Mouse (Mus musculus) kidney, embryonic 15.5 days (tissue): Measurements from ENCODE around the gene Sacs. TPM values are rescaled to one million over a fixed set of nuclear protein-coding genes. Genes with fewer than 3 reads are reported as not detected.
A peak's percentile ranks its signal among the peaks of the same experiment; 100 is the strongest.
"Not testable (repeated sequence)": the region's sequence is repeated elsewhere in the genome, so short reads cannot be mapped to it uniquely, and the experiment has no call there.

Source experiments
- ATAC-seq: fragments of 200-750 bp; cut with Nextera tagmentation; replicated peaks from 2 replicates; pipeline ENCODE4 v1.8.0; 2017; ENCODE audit warnings: moderate TSS enrichment; ENCODE audit not compliant: low FRiP score
- H3K27ac ChIP-seq: fragments of 300-500 bp; sonication (generic); 2 replicates; pipeline ENCODE4 v1.5.1; 2015; ENCODE audit warnings: mild to moderate bottlenecking, inconsistent platforms
- H3K27me3 ChIP-seq: fragments of 300-500 bp; sonication (generic); 2 replicates; pipeline ENCODE4 v1.6.1; 2015; ENCODE audit warnings: inconsistent platforms
- H3K36me3 ChIP-seq: fragments of 300-500 bp; sonication (generic); 2 replicates; pipeline ENCODE4 v1.6.1; 2015; ENCODE audit warnings: inconsistent platforms
- H3K4me1 ChIP-seq: fragments of 300-500 bp; sonication (generic); 2 replicates; pipeline ENCODE4 v1.6.1; 2015; ENCODE audit warnings: inconsistent platforms
- H3K4me2 ChIP-seq: fragments of 300-500 bp; sonication (generic); 2 replicates; pipeline ENCODE4 v1.6.1; 2015; ENCODE audit warnings: moderate library complexity, mild to moderate bottlenecking, inconsistent platforms
- H3K4me3 ChIP-seq: fragments of 300-500 bp; sonication (generic); replicated peaks from 2 replicates; pipeline ENCODE4 v1.5.1; 2015; ENCODE audit warnings: mild to moderate bottlenecking, inconsistent platforms
- H3K9ac ChIP-seq: fragments of 300-500 bp; sonication (generic); 2 replicates; pipeline ENCODE4 v1.6.1; 2015; ENCODE audit warnings: mild to moderate bottlenecking, inconsistent platforms
- H3K9me3 ChIP-seq: fragments of 300-500 bp; sonication (generic); replicated peaks from 2 replicates; pipeline ENCODE4 v1.6.1; 2016; ENCODE audit warnings: inconsistent platforms
- WGBS: fragments of 180-500 bp; shearing (Covaris S2); methylation state at CpG from one replicate; pipeline ENCODE4 v1.1.7; 2015; ENCODE audit warnings: mixed read lengths; 5-methylcytosine and 5-hydroxymethylcytosine counted together
- polyA plus RNA-seq: library from polyadenylated mRNA; unstranded; fragments of >200 nt; fragmentation: Nextera tagmentation; extraction: Ambion mirVana; gene quantifications from 2 replicates; pipeline ENCODE4 v1.2.1, GENCODE M21; 2015

Sacs gene
- polyA plus RNA-seq, 1 experiment from 2014 or later = 1.9 TPM

DNA sequence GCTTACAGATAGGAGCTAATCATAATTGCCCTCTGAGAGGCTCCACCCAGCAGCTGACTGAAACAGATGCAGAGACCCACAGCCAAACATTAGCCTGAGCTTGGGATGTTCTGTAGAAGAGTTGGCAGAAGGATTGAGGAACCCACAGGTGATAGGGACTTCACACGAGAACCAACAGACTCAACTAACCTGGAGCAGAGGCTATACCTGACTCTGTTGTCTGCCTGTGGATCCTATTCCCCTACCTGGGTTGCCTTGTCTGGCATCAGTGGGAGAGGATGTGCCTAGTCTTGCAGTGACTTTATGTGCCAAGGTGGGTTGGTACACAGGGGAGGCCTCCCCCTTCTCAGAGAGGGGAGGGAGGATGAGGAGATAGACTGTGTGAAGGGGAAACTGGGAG is 5.7 kb upstream of the Sacs start:
- Histone ChIP-seq H3K27ac (no peak overlapping the region), H3K4me3 (no peak overlapping the region), H3K4me2 (no peak overlapping the region), H3K9ac (no peak overlapping the region), H3K9me3 (no peaks in the 10 kb centered on the region), H3K36me3 (no peaks in the 10 kb centered on the region), H3K27me3 (peaks cover 5% of the 10 kb centered on the region), H3K4me1 (no peaks in the 10 kb centered on the region)
- no peak for ATAC-seq
- WGBS = 85% methylated on average over 1 of the region's 1 CpGs

DNA sequence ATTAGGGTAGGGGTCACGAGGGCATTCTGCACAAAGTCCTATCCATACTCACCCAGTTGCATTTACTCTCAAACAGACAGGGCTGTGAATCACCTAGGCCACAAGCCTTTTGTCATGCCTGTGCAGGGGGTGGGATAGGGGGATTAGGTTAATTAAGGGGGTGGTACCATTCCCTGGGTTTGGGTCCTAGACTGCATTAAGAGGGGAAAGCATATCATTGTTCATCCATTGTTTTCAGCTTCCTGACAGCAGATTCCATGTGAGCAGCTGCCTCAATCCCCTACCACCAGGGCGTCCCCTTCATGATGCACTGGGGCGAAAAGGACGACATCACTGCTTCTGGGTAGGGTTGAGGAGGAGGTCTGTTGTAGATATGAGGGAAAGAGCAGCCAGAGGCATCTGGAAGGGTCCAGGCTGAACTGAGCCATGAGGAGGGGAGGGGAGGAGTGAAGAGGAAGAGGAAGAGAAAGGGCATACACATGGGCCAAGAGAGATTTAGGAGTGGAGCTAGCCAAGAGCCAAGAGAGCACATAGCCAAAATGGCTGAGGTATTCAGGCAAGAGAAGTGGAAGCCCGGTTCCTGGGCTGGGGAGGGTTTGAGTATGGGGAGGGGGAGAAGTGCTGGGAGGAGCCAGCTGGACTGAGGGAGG is 3.8 kb upstream of the Sacs start:
- H3K27ac ChIP-seq = no peak overlapping the region
- no peak for ATAC-seq
- no peak overlapping the region for H3K9ac ChIP-seq
- 0 out of 2 replicates have a peak, but pooled peaks cover 4% of the 10 kb centered on the region for H3K4me1 ChIP-seq
- no peak overlapping the region for H3K4me3 ChIP-seq
- peaks cover 18% of the 10 kb centered on the region for H3K27me3 ChIP-seq
- no peak overlapping the region for H3K4me2 ChIP-seq
- H3K9me3 ChIP-seq = no peaks in the 10 kb centered on the region
- H3K36me3 ChIP-seq = no peaks in the 10 kb centered on the region
- WGBS = 61% methylated on average over 5 of the region's 5 CpGs

- no peak for ATAC-seq
- 0 out of 2 replicates have a peak, but pooled peaks cover 4% of the 10 kb centered on the region for H3K4me1 ChIP-seq
- 67% methylated on average over 5 of the region's 5 CpGs for WGBS
Measured at GRCm38 (mm10) chr14:61137410-61137809, 847 bp upstream of the Sacs start.

DNA sequence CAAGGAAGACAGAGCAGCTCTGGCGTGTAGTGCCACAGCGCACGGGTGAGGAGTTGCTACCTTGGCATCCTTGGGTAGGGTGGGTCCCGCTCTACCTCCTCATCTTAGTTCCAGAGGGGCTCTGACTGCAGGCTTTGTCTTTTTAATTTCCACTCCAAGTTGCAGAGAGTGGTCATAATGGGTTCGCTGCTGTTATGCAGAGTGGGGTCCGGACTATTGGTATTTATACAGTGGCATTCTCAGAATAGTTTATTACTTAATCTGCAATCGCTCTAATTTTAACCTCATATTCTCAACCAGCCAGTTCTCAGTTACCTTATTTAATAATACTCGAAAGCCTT is 440 bp downstream of the Sacs start:
- peak overlapping the region; percentile 32; the same call in 1 of the 2 replicates for H3K9ac ChIP-seq
- H3K27ac ChIP-seq = no peak overlapping the region
- peak overlapping the region; percentile 80 for H3K4me2 ChIP-seq
- WGBS = 25% methylated on average over 8 of the region's 8 CpGs
- no peaks in the 10 kb centered on the region for H3K36me3 ChIP-seq
- no peaks in the 10 kb centered on the region for H3K9me3 ChIP-seq
- H3K4me3 ChIP-seq = peak overlapping the region; percentile 50
- peaks cover 8% of the 10 kb centered on the region for H3K4me1 ChIP-seq
- peaks cover 25% of the 10 kb centered on the region for H3K27me3 ChIP-seq
- ATAC-seq = no peak

More at GRCm38 (mm10) chr14:61137410-61137809, 847 bp upstream of the Sacs start:
- Histone ChIP-seq H3K9ac (no peak overlapping the region), H3K9me3 (no peaks in the 10 kb centered on the region), H3K4me3 (no peak overlapping the region), H3K27me3 (peaks cover 21% of the 10 kb centered on the region), H3K4me2 (no peak overlapping the region), H3K27ac (no peak overlapping the region), H3K36me3 (no peaks in the 10 kb centered on the region)

- no peaks in the 10 kb centered on the region for H3K9me3 ChIP-seq
- H3K4me1 ChIP-seq = peaks cover 11% of the 10 kb centered on the region
- H3K4me3 ChIP-seq = peak overlapping the region; percentile 24
- H3K9ac ChIP-seq = no peak overlapping the region
- 32% methylated on average over 8 of the region's 8 CpGs for WGBS
- peaks cover 16% of the 10 kb centered on the region; the same call in 1 of the 2 replicates for H3K27me3 ChIP-seq
- peak; percentile 70; the same call in 1 of the 2 replicates for ATAC-seq
- no peak overlapping the region for H3K27ac ChIP-seq
- no peaks in the 10 kb centered on the region for H3K36me3 ChIP-seq
- peak overlapping the region; percentile 55 for H3K4me2 ChIP-seq
Measured at GRCm38 (mm10) chr14:61143358-61143757, 5.1 kb downstream of the Sacs start.

GRCm38 (mm10) chr14:61143869-61144268 is 5.6 kb downstream of the Sacs start:
- H3K4me1 ChIP-seq = peaks cover 7% of the 10 kb centered on the region
- ATAC-seq = no peak
- no peak overlapping the region for H3K27ac ChIP-seq
- no peaks in the 10 kb centered on the region for H3K9me3 ChIP-seq
- peak overlapping the region; percentile 55 for H3K4me2 ChIP-seq
- peaks cover 14% of the 10 kb centered on the region; the same call in 1 of the 2 replicates for H3K27me3 ChIP-seq
- H3K36me3 ChIP-seq = no peaks in the 10 kb centered on the region
- peak overlapping the region; percentile 24 for H3K4me3 ChIP-seq
- WGBS = 24% methylated on average over 11 of the region's 11 CpGs
- H3K9ac ChIP-seq = no peak overlapping the region

- not testable (repeated sequence) for H3K27me3 ChIP-seq, H3K4me3 ChIP-seq, H3K9ac ChIP-seq, H3K4me2 ChIP-seq, H3K9me3 ChIP-seq, H3K27ac ChIP-seq, ATAC-seq, H3K36me3 ChIP-seq, H3K4me1 ChIP-seq
- 91% methylated on average over 13 of the region's 13 CpGs for WGBS
Measured at GRCm38 (mm10) chr14:61150416-61150815, 12.2 kb downstream of the Sacs start.

DNA sequence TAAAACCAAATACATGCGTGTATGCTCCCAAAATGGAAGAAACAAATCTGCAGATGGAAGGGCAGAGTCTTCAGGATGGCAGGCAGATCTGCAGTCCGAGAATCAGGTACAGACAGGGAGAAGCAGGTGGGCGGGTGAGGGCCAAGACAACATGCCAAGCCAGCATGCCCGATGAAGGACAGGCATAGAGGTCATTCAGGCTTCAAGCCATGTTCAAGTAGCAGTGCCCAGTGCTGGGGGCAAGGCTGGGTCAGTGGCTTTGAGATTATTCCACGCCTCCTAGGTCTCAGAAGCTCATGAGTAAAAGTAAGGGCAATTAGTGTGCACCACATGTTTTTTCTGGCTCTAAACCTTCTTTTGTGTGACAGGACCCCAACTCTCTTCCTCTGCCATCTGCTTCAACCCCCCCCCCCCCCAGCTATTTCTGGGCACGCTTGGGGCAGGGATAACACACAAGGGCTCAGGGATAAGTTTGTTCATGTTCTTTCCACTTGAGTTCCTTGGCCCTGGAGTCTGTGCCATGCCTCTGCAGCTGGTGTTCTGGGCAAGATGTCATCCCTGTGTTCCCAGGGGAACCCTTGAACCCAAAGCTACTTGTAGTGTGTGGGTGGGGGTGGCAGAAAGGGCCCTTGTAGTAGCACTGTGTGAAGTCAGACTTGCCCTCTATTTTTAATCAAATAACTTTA is 16.8 kb downstream of the Sacs start:
- Histone ChIP-seq H3K4me3 (no peak overlapping the region), H3K4me1 (no peaks in the 10 kb centered on the region), H3K4me2 (no peak overlapping the region), H3K9ac (no peak overlapping the region), H3K27ac (no peak overlapping the region), H3K36me3 (no peaks in the 10 kb centered on the region), H3K27me3 (no peaks in the 10 kb centered on the region), H3K9me3 (no peaks in the 10 kb centered on the region)
- whole genome bisulfite sequencing = 79% methylated on average over 6 of the region's 6 CpGs
- ATAC-seq = no peak

- H3K4me3 ChIP-seq = no peak overlapping the region
- no peak for ATAC-seq
- H3K9me3 ChIP-seq = no peaks in the 10 kb centered on the region
- H3K4me1 ChIP-seq = no peaks in the 10 kb centered on the region
- H3K9ac ChIP-seq = no peak overlapping the region
- no peaks in the 10 kb centered on the region for H3K36me3 ChIP-seq
- no peak overlapping the region for H3K4me2 ChIP-seq
- no peak overlapping the region for H3K27ac ChIP-seq
- H3K27me3 ChIP-seq = no peaks in the 10 kb centered on the region
Measured at GRCm38 (mm10) chr14:61155687-61156086, 17.4 kb downstream of the Sacs start.

- not testable (repeated sequence) for H3K27ac ChIP-seq, H3K27me3 ChIP-seq, H3K4me2 ChIP-seq, ATAC-seq, H3K9ac ChIP-seq, H3K9me3 ChIP-seq, H3K4me1 ChIP-seq, H3K4me3 ChIP-seq, H3K36me3 ChIP-seq
- WGBS = 73% methylated on average over 7 of the region's 7 CpGs
Measured at GRCm38 (mm10) chr14:61157426-61157825, 19.2 kb downstream of the Sacs start.

DNA sequence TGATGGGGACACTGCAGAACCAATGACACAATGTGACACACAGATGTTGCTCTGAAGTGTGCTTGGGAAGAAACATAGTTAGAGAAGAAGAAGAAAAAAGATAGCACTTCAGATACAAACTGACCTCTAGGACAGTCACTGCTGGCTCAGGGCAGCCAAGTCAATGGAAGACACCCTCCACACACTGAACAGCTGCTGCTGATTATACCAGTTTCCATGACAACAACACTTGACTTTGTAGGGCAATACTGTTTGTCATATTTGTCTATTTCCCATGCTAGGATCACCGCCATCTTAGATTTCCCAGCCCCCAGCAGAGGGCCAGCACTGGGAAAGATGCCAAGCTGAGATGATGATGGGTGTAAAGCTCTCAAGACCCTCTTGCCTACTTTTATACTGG is 22.7 kb downstream of the Sacs start:
- WGBS = 72% methylated on average over 1 of the region's 1 CpGs
- no peaks in the 10 kb centered on the region for H3K9me3 ChIP-seq
- H3K36me3 ChIP-seq = no peaks in the 10 kb centered on the region
- no peaks in the 10 kb centered on the region for H3K27me3 ChIP-seq
- H3K9ac ChIP-seq = no peak overlapping the region
- H3K27ac ChIP-seq = peak overlapping the region; percentile 62
- H3K4me1 ChIP-seq = peaks cover 2% of the 10 kb centered on the region; the same call in 1 of the 2 replicates
- H3K4me2 ChIP-seq = no peak overlapping the region
- no peak for ATAC-seq
- no peak overlapping the region for H3K4me3 ChIP-seq

DNA sequence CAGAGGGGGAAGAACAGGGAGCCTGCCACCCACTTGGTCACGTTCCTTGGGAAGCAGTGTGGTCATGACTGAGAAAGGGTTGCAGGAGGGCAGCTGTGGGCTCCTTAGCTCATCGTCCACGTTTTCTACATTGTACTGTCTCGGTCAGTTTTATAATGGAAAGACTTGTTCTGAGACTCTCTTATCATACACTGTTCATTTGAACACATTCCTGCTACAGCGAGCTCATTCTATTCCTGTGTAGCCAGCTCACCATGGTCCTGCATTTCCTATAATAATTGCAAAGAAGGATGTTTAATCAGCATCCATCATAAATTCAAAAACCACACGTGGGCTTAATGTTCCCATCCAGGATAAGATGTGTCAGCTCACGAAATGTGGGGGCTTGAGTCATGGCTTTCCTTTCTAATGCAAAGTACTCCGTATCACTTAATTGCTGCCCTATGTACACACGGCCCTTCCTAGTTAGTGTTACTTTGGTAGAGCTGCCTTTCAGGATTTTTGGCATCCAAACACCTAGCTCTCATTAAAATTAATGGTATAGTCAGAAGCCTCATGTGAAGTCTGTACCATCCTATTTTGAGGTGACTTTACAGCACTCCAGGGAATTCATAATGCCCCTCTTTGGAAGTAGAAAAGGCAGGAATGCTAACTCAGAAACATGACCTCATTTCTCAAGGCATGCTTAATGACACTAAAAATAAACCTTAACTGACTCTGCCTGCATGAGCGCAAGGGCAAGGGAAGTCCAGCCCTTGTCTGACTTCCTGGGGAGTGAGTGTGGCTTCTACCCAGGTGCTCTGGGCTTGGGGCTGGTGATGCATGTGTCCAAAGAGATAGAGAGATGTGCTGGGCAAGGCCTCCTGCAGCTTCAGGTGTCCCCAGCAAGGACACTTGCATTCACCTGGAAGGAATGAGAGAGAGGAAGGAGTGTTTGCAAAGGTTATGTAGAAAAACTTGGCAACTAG is 23.4 kb downstream of the Sacs start:
- Histone ChIP-seq H3K27me3 (no peaks in the 10 kb centered on the region), H3K4me2 (no peak overlapping the region), H3K4me1 (peaks cover 2% of the 10 kb centered on the region; the same call in 1 of the 2 replicates), H3K36me3 (no peaks in the 10 kb centered on the region), H3K4me3 (no peak overlapping the region), H3K27ac (peak overlapping the region; percentile 62), H3K9ac (no peak overlapping the region), H3K9me3 (no peaks in the 10 kb centered on the region)
- WGBS = 60% methylated on average over 10 of the region's 10 CpGs
- ATAC-seq = no peak; the same call in 1 of the 2 replicates
